Mouse (Mus musculus) embryonic facial prominence, embryonic 11.5 days (tissue): Measurements from ENCODE around the gene Col5a1. TPM values are rescaled to one million over a fixed set of nuclear protein-coding genes. Genes with fewer than 3 reads are reported as not detected.

Experiments used
- ATAC-seq: fragments of 200-750 bp; cut with Nextera tagmentation; replicated peaks from 2 replicates; pipeline ENCODE4 v1.8.0; 2017; ENCODE audit warnings: low read depth; ENCODE audit not compliant: insufficient number of reproducible peaks, low FRiP score, low TSS enrichment
- DNase-seq: peaks from one replicate; pipeline ENCODE4 v3.0.0-alpha.2; 2015; ENCODE audit warnings: low spot score
- H3K27ac ChIP-seq: fragments of 300-500 bp; sonication (generic); replicated peaks from 2 replicates; pipeline ENCODE4 v1.5.1; 2014; ENCODE audit warnings: mild to moderate bottlenecking, low read depth, low read length, control low read depth
- H3K27me3 ChIP-seq: fragments of 300-500 bp; sonication (generic); 2 replicates; pipeline ENCODE4 v1.6.1; 2014; ENCODE audit warnings: mild to moderate bottlenecking, low read length, moderate library complexity, mixed read lengths; ENCODE audit not compliant: control insufficient read depth, insufficient read depth
- H3K36me3 ChIP-seq: fragments of 300-500 bp; sonication (generic); replicated peaks from 2 replicates; pipeline ENCODE4 v1.6.1; 2014; ENCODE audit warnings: low read depth, mild to moderate bottlenecking, low read length, moderate library complexity, mixed read lengths; ENCODE audit not compliant: control insufficient read depth, insufficient read depth
- H3K4me1 ChIP-seq: fragments of 300-500 bp; sonication (generic); 2 replicates; pipeline ENCODE4 v1.6.1; 2014; ENCODE audit warnings: low read length, mixed read lengths; ENCODE audit not compliant: control insufficient read depth, insufficient read depth
- H3K4me2 ChIP-seq: fragments of 300-500 bp; sonication (generic); 2 replicates; pipeline ENCODE4 v1.6.1; 2014; ENCODE audit warnings: low read depth, mild to moderate bottlenecking, control low read depth, low read length, moderate library complexity
- H3K4me3 ChIP-seq: fragments of 300-500 bp; sonication (generic); 2 replicates; pipeline ENCODE4 v1.5.1; 2014; ENCODE audit warnings: low read depth, low read length, control low read depth
- H3K9ac ChIP-seq: fragments of 300-500 bp; sonication (generic); replicated peaks from 2 replicates; pipeline ENCODE4 v1.6.1; 2014; ENCODE audit warnings: mild to moderate bottlenecking, control low read depth, low read length
- H3K9me3 ChIP-seq: fragments of 300-500 bp; sonication (generic); replicated peaks from 2 replicates; pipeline ENCODE4 v1.6.1; 2016; ENCODE audit warnings: mild to moderate bottlenecking, low read length, inconsistent platforms, mixed read lengths; ENCODE audit not compliant: control insufficient read depth
- WGBS: fragments of 180-500 bp; shearing (Covaris S2); extraction: QIAGEN DNeasy Blood & Tissue Kit; methylation state at CpG from one replicate; pipeline ENCODE4 v1.1.7; 2014; 5-methylcytosine and 5-hydroxymethylcytosine counted together
- polyA plus RNA-seq: library from polyadenylated mRNA; unstranded; fragments of >200 nt; fragmentation: Nextera tagmentation; extraction: Ambion mirVana; gene quantifications from 2 replicates; pipeline ENCODE4 v1.2.1, GENCODE M21; 2014

The Col5a1 gene
- polyA plus RNA-seq, 1 experiment from 2014 or later = 29.0 TPM

GRCm38 (mm10) chr2:28046311-28046710, 160.1 kb downstream of the Col5a1 start:
- 63% methylated on average over 6 of the region's 6 CpGs for WGBS
- H3K4me2 ChIP-seq = no peak overlapping the region

GRCm38 (mm10) chr2:28047092-28047491, 160.9 kb downstream of the Col5a1 start:
- H3K9me3 ChIP-seq = no peaks in the 10 kb centered on the region
- ATAC-seq (no peak), DNase-seq (no peak)
- H3K36me3 ChIP-seq = no peaks in the 10 kb centered on the region
- no peaks in the 10 kb centered on the region for H3K4me1 ChIP-seq
- H3K27me3 ChIP-seq = no peaks in the 10 kb centered on the region
- no peak overlapping the region for H3K27ac ChIP-seq
- no peak overlapping the region for H3K4me3 ChIP-seq
- WGBS = 77% methylated on average over 7 of the region's 7 CpGs
- H3K9ac ChIP-seq = no peak overlapping the region
- H3K4me2 ChIP-seq = no peak overlapping the region

More at GRCm38 (mm10) chr2:28046311-28046710, 160.1 kb downstream of the Col5a1 start:
- Histone ChIP-seq H3K36me3 (no peaks in the 10 kb centered on the region), H3K4me3 (no peak overlapping the region), H3K27ac (no peak overlapping the region), H3K9ac (no peak overlapping the region), H3K4me1 (no peaks in the 10 kb centered on the region), H3K27me3 (no peaks in the 10 kb centered on the region), H3K9me3 (no peaks in the 10 kb centered on the region)
- DNase-seq = no peak
- no peak for ATAC-seq

- H3K4me1 ChIP-seq = no peaks in the 10 kb centered on the region
- no peak overlapping the region for H3K27ac ChIP-seq
- no peaks in the 10 kb centered on the region for H3K36me3 ChIP-seq
- no peak for DNase-seq
- H3K27me3 ChIP-seq = no peaks in the 10 kb centered on the region
- WGBS = 100% methylated on average over 1 of the region's 1 CpGs
- ATAC-seq = no peak
- no peak overlapping the region for H3K9ac ChIP-seq
- H3K4me2 ChIP-seq = no peak overlapping the region
- H3K4me3 ChIP-seq = no peak overlapping the region
- H3K9me3 ChIP-seq = no peaks in the 10 kb centered on the region
Observed at GRCm38 (mm10) chr2:28059922-28060321, 173.7 kb downstream of the Col5a1 start.

- no peak overlapping the region for H3K4me2 ChIP-seq
- no peak overlapping the region for H3K9ac ChIP-seq
- no peaks in the 10 kb centered on the region for H3K4me1 ChIP-seq
- no peak overlapping the region for H3K27ac ChIP-seq
- no peaks in the 10 kb centered on the region for H3K27me3 ChIP-seq
- DNase-seq (no peak), ATAC-seq (no peak)
- 87% methylated on average over 4 of the region's 4 CpGs for WGBS
- no peak overlapping the region for H3K4me3 ChIP-seq
- H3K9me3 ChIP-seq = no peaks in the 10 kb centered on the region
- no peaks in the 10 kb centered on the region for H3K36me3 ChIP-seq
Observed at GRCm38 (mm10) chr2:28063711-28064338, 177.6 kb downstream of the Col5a1 start.

GRCm38 (mm10) chr2:28064339-28065080, 178.3 kb downstream of the Col5a1 start:
- Histone ChIP-seq H3K4me3 (no peak overlapping the region), H3K27ac (no peak overlapping the region), H3K9me3 (no peaks in the 10 kb centered on the region), H3K27me3 (no peaks in the 10 kb centered on the region), H3K9ac (no peak overlapping the region), H3K36me3 (no peaks in the 10 kb centered on the region), H3K4me2 (no peak overlapping the region), H3K4me1 (no peaks in the 10 kb centered on the region)
- DNase-seq (no peak), ATAC-seq (no peak)
- 81% methylated on average over 7 of the region's 7 CpGs for WGBS

- Histone ChIP-seq H3K9me3 (no peaks in the 10 kb centered on the region), H3K4me2 (no peak overlapping the region), H3K4me3 (no peak overlapping the region), H3K4me1 (no peaks in the 10 kb centered on the region), H3K27ac (no peak overlapping the region), H3K27me3 (no peaks in the 10 kb centered on the region), H3K9ac (no peak overlapping the region), H3K36me3 (no peaks in the 10 kb centered on the region)
- 87% methylated on average over 5 of the region's 5 CpGs for WGBS
- DNase-seq = no peak
- ATAC-seq = no peak
Observed at GRCm38 (mm10) chr2:28065081-28065651, 178.9 kb downstream of the Col5a1 start.

- no peaks in the 10 kb centered on the region for H3K4me1 ChIP-seq
- ATAC-seq (no peak), DNase-seq (no peak)
- no peaks in the 10 kb centered on the region for H3K36me3 ChIP-seq
- H3K4me3 ChIP-seq = no peak overlapping the region
- no peaks in the 10 kb centered on the region for H3K27me3 ChIP-seq
- no peak overlapping the region for H3K9ac ChIP-seq
- WGBS = 78% methylated on average over 5 of the region's 5 CpGs
- no peaks in the 10 kb centered on the region for H3K9me3 ChIP-seq
- H3K27ac ChIP-seq = no peak overlapping the region
- no peak overlapping the region for H3K4me2 ChIP-seq
Observed at GRCm38 (mm10) chr2:28066686-28067085, 180.5 kb downstream of the Col5a1 start.

- no peak for DNase-seq
- Histone ChIP-seq H3K27ac (no peak overlapping the region), H3K9ac (no peak overlapping the region), H3K27me3 (no peaks in the 10 kb centered on the region), H3K4me3 (no peak overlapping the region), H3K4me1 (no peaks in the 10 kb centered on the region), H3K9me3 (no peaks in the 10 kb centered on the region), H3K4me2 (no peak overlapping the region), H3K36me3 (no peaks in the 10 kb centered on the region)
- 83% methylated on average over 6 of the region's 6 CpGs for WGBS
- ATAC-seq = no peak
Observed at GRCm38 (mm10) chr2:28067175-28067574, 180.9 kb downstream of the Col5a1 start.
